Mouse (Mus musculus) layer of hippocampus, postnatal 25 days (tissue): ENCODE results near the gene Gm13278. TPM values are rescaled to one million over a fixed set of nuclear protein-coding genes. Genes with fewer than 3 reads are reported as not detected.
"Not testable (repeated sequence)": the region's sequence is repeated elsewhere in the genome, so short reads cannot be mapped to it uniquely, and the experiment has no call there.

Experiments
- DNase-seq, 2 experiments: peaks; one replicate each; pipeline ENCODE4 v3.0.0; 2022; ENCODE audit warnings: mixed read lengths in 2 of 2, low spot score in 1 of 2; ENCODE audit errors: extremely low spot score in 1 of 2
- total RNA-seq, 2 experiments: library from RNA; stranded (reverse); gene quantifications; 2 replicates each; pipeline ENCODE4 v1.2.3; 2021

The Gm13278 gene
- total RNA-seq, result not detected

GRCm38 (mm10) chr4:88791250-88791649 is at the start of gene Gm13278:
TSS of gene Gm13278 (plus strand) at chr4:88791550.
- DNase-seq, result not testable (repeated sequence)

GRCm38 (mm10) chr4:88742771-88743371 is 48.5 kb upstream of the Gm13278 start:
- no peak for DNase-seq

GRCm38 (mm10) chr4:88744207-88744606 is 47.1 kb upstream of the Gm13278 start:
- DNase-seq, result no peak

GRCm38 (mm10) chr4:88749926-88750325 is 41.4 kb upstream of the Gm13278 start:
- DNase-seq, result no peak

DNA sequence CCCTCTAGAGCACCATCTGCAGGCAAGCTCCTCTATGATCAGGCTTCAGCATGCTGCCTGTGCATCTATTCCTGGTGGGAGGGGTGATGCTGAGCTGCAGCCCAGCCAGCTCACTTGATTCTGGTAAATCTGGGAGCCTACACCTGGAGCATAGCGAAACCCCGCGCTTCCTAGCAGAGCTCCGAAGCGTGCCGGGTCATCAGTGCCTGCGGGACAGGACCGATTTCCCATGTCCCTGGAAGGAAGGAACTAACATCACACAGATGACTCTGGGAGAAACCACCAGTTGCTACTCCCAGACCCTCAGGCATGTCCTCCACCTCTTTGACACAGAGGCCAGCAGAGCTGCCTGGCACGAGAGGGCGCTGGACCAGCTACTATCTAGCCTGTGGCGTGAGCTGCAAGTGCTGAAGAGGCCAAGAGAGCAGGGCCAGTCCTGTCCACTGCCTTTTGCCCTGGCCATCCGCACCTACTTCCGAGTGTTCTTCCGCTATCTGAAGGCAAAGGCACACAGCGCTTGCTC is 36.5 kb upstream of the Gm13278 start, which contains the start of gene Gm13271:
Gene Gm13271 (plus strand): TSS at position 51 of the 523 bp plus-strand sequence.
- peak; percentile 64 to 77 for DNase-seq

- DNase-seq, result not testable (repeated sequence)
Measured at GRCm38 (mm10) chr4:88756581-88757513, 34.5 kb upstream of the Gm13278 start.

GRCm38 (mm10) chr4:88757628-88758031 is 33.7 kb upstream of the Gm13278 start:
- DNase-seq, result peak; percentile 81 to 99

- not testable (repeated sequence) for DNase-seq
Measured at GRCm38 (mm10) chr4:88758751-88759150, 32.6 kb upstream of the Gm13278 start.

DNA sequence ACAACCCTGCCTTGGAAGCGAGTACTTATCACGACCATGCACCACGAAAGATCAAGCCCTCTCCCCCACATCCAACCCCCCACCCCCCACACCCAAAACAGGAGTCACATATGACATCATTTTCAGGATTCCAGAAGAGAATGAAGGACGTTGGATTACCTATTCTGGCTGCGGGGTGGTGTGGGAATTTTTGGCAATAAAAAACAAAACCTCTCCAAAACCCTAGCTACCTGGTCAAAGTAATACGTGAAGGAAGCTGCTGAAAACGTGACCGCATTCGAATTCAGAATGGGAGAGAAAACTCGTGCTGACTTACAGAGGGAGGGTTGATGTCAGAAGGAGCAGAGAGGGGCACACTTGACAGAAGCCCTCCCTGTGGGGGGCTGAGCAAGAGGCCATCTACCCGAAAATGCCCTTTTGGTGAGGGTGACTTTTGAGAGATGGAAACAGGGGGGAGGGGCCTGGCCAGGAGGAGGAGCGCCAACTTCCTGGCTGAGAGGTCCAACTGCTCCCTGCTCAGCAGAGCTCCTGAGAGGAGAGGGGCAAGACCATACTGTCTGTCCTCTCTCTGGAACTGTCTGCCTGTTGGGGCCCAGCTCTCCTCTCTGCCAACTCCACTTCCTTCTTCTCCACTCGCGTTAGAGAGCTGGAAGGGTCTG is 31.6 kb upstream of the Gm13278 start, which contains the start of gene Gm13283:
Gene Gm13283 (plus strand): TSS at position 510 of the 659 bp plus-strand sequence.
- DNase-seq, result peak; percentile 12 to 16

GRCm38 (mm10) chr4:88760431-88760830 is 30.9 kb upstream of the Gm13278 start:
- peak; percentile 25 to 34 for DNase-seq

GRCm38 (mm10) chr4:88761776-88762175 is 29.6 kb upstream of the Gm13278 start:
- DNase-seq, result peak; percentile 61 to 72

DNA sequence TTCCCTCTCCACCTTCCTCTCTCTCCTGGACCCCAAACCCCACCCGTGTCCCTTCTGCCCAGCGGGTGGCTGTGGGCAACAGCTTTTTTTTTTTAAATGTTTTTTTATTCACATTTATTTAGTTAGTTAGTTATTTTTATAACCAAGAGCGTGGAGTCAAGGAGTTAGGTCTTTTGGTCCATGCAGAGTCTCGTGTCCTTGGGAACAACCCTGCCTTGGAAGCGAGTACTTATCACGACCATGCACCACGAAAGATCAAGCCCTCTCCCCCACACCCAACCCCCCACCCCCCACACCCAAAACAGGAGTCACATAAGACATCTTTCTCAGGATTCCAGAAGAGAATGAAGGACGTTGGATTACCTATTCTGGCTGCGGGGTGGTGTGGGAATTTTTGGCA is 29.0 kb upstream of the Gm13278 start:
- peak in 1 of 2 experiments; percentile 15 for DNase-seq

DNA sequence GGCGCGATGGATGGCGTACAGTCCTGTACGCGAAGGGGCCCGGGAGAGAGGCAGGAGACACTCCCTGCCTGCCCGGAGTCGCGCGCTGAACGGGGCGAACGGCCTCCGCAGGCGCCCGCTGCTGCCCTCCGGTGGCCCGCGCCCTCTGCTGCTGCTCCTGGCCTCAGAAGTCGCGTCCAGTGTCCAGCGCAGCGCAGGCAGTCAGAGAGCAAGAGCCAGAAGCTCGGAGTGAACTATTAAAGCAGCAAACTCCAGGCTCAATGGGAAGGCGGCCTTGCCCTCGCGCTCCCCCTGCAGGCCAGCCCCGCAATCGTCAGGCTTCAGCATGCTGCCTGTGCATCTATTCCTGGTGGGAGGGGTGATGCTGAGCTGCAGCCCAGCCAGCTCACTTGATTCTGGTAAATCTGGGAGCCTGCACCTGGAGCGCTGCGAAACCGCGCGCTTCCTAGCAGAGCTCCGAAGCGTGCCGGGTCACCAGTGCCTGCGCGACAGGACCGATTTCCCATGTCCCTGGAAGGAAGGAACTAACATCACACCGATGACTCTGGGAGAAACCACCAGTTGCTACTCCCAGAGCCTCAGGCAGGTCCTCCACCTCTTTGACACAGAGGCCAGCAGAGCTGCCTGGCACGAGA is 27.8 kb upstream of the Gm13278 start:
- peak; percentile 8 to 18 for DNase-seq

DNA sequence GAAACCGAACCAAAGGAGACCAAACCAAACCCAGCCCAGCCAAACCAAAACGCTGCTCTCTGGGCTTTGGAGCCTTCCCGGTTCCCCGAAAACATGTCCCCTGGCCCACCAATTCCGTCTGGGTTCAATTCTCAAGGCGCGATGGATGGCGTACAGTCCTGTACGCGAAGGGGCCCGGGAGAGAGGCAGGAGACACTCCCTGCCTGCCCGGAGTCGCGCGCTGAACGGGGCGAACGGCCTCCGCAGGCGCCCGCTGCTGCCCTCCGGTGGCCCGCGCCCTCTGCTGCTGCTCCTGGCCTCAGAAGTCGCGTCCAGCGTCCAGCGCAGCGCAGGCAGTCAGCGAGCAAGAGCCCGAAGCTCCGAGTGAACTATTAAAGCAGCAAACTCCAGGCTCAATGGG is 17.8 kb upstream of the Gm13278 start, which contains the start of gene Gm13290:
Gene Gm13290 (plus strand): TSS at position 301 of the 400 bp plus-strand sequence.
- not testable (repeated sequence) for DNase-seq

GRCm38 (mm10) chr4:88776622-88777021 is 14.7 kb upstream of the Gm13278 start, which contains the start of gene Gm13289:
TSS of gene Gm13289 (plus strand) at chr4:88776922.
- not testable (repeated sequence) for DNase-seq

DNA sequence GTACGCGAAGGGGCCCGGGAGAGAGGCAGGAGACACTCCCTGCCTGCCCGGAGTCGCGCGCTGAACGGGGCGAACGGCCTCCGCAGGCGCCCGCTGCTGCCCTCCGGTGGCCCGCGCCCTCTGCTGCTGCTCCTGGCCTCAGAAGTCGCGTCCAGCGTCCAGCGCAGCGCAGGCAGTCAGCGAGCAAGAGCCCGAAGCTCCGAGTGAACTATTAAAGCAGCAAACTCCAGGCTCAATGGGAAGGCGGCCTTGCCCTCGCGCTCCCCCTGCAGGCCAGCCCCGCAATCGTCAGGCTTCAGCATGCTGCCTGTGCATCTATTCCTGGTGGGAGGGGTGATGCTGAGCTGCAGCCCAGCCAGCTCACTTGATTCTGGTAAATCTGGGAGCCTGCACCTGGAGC is 11.8 kb upstream of the Gm13278 start, which contains the start of gene Gm13272:
Gene Gm13272 (plus strand): TSS at position 301 of the 400 bp plus-strand sequence.
- not testable (repeated sequence) for DNase-seq

DNA sequence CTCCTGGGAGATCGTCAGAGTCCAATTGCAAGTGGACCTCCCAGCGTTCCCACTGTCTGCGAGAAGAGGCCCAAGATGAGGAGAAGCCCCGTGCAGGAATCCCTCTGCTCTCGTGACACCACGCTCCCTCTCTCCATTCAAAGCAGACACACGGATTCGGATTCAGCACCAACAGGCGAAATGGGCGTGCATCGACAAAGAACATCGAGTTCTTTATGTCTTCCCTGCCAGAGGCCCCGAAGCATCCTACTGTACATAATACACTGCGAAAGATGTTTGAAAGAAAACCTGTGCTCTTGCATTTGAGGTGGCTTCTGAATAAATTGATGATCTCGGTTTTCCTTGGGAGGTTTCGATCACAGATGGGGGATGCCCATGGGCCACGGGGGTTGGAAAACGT is 11.0 kb upstream of the Gm13278 start:
- DNase-seq, result not testable (repeated sequence)

DNA sequence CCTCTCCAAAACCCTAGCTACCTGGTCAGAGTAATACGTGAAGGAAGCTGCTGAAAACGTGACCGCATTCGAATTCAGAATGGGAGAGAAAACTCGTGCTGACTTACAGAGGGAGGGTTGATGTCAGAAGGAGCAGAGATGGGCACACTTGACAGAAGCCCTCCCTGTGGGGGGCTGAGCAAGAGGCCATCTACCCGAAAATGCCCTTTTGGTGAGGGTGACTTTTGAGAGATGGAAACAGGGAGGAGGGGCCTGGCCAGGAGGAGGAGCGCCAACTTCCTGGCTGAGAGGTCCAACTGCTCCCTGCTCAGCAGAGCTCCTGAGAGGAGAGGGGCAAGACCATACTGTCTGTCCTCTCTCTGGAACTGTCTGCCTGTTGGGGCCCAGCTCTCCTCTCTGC is 9.5 kb upstream of the Gm13278 start, which contains the start of gene Ifnz:
Gene Ifnz (plus strand): TSS at position 301 of the 400 bp plus-strand sequence.
- DNase-seq, result not testable (repeated sequence)

GRCm38 (mm10) chr4:88782335-88782734 is 9.0 kb upstream of the Gm13278 start:
- DNase-seq, result not testable (repeated sequence)
